Mouse (Mus musculus) frontal cortex, adult 2 months (tissue): ENCODE results near the gene Avp. TPM values are rescaled to one million over a fixed set of nuclear protein-coding genes. Genes with fewer than 3 reads are reported as not detected.
"Not testable (repeated sequence)": the region's sequence is repeated elsewhere in the genome, so short reads cannot be mapped to it uniquely, and the experiment has no call there.

Source experiments
- DNase-seq, 2 experiments: peaks; one replicate each; pipeline ENCODE4 v3.0.0; 2022; ENCODE audit warnings: low spot score in 1 of 2; ENCODE audit errors: extremely low spot score in 1 of 2
- polyA plus RNA-seq: library from polyadenylated mRNA; depleted of rRNA; stranded (reverse); fragments of >200 nt; gene quantifications from 2 replicates; pipeline ENCODE4 v1.2.3, GENCODE M21; 2012; rRNA removed

The Avp gene
- polyA plus RNA-seq: 0.50 and 0.76 TPM in 2 replicates

- DNase-seq: no peak
These were observed at the start of gene Avp for GRCm38 (mm10) chr2:130582552-130582951. TSS of gene Avp (minus strand) at chr2:130582554.

GRCm38 (mm10) chr2:130629839-130630203, 47.5 kb upstream of the Avp start, which contains the start of the genes Fastkd5 and Ubox5:
TSS of gene Fastkd5 (minus strand) at chr2:130630027.
TSS of gene Ubox5 (minus strand) at chr2:130630038.
- peak; percentile 81 to 95 for DNase-seq

GRCm38 (mm10) chr2:130629080-130629838, 46.9 kb upstream of the Avp start:
- DNase-seq: no peak

GRCm38 (mm10) chr2:130628424-130628823, 46.1 kb upstream of the Avp start:
- no peak for DNase-seq

GRCm38 (mm10) chr2:130618972-130619371, 36.6 kb upstream of the Avp start:
- DNase-seq: no peak

GRCm38 (mm10) chr2:130613091-130613490, 30.7 kb upstream of the Avp start:
- no peak for DNase-seq

- DNase-seq: no peak
These were observed 19.8 kb upstream of the Avp start for GRCm38 (mm10) chr2:130602195-130602594.

GRCm38 (mm10) chr2:130598399-130598798, 16.0 kb upstream of the Avp start:
- no peak for DNase-seq

- peak in 1 of 2 experiments; percentile 73 for DNase-seq
These were observed 15.3 kb upstream of the Avp start for GRCm38 (mm10) chr2:130597601-130598010.

GRCm38 (mm10) chr2:130595596-130595995, 13.2 kb upstream of the Avp start:
- no peak for DNase-seq

GRCm38 (mm10) chr2:130591016-130591415, 8.7 kb upstream of the Avp start:
- DNase-seq: no peak

- DNase-seq: no peak
These were observed 7.4 kb upstream of the Avp start for GRCm38 (mm10) chr2:130589761-130590160.

GRCm38 (mm10) chr2:130589157-130589556, 6.8 kb upstream of the Avp start:
- DNase-seq: no peak

- DNase-seq: no peak
These were observed 6.0 kb upstream of the Avp start for GRCm38 (mm10) chr2:130588373-130588772.

- DNase-seq: peak; percentile 41 to 72
These were observed 3.7 kb upstream of the Avp start for GRCm38 (mm10) chr2:130586016-130586415.

- DNase-seq: no peak
These were observed 1.7 kb upstream of the Avp start for GRCm38 (mm10) chr2:130583902-130584560.

GRCm38 (mm10) chr2:130581201-130581600, 1.2 kb downstream of the Avp start:
- DNase-seq: no peak

GRCm38 (mm10) chr2:130579791-130580190, 2.6 kb downstream of the Avp start:
- no peak for DNase-seq

- DNase-seq: peak in 1 of 2 experiments; percentile 87
These were observed 4.2 kb downstream of the Avp start for GRCm38 (mm10) chr2:130578148-130578547.

- DNase-seq: peak in 1 of 2 experiments; percentile 42
These were observed 4.7 kb downstream of the Avp start for GRCm38 (mm10) chr2:130577632-130578031.

GRCm38 (mm10) chr2:130577021-130577420, 5.3 kb downstream of the Avp start:
- no peak for DNase-seq

GRCm38 (mm10) chr2:130576564-130576963, 5.8 kb downstream of the Avp start:
- DNase-seq: not testable (repeated sequence)
